Mouse (Mus musculus): Measurements from ENCODE around the gene Flrt2.
A peak's percentile ranks its signal among the peaks of the same experiment; 100 is the strongest.
"Not testable (repeated sequence)": the region's sequence is repeated elsewhere in the genome, so short reads cannot be mapped to it uniquely, and the experiment has no call there.

Gene Flrt2

DNA sequence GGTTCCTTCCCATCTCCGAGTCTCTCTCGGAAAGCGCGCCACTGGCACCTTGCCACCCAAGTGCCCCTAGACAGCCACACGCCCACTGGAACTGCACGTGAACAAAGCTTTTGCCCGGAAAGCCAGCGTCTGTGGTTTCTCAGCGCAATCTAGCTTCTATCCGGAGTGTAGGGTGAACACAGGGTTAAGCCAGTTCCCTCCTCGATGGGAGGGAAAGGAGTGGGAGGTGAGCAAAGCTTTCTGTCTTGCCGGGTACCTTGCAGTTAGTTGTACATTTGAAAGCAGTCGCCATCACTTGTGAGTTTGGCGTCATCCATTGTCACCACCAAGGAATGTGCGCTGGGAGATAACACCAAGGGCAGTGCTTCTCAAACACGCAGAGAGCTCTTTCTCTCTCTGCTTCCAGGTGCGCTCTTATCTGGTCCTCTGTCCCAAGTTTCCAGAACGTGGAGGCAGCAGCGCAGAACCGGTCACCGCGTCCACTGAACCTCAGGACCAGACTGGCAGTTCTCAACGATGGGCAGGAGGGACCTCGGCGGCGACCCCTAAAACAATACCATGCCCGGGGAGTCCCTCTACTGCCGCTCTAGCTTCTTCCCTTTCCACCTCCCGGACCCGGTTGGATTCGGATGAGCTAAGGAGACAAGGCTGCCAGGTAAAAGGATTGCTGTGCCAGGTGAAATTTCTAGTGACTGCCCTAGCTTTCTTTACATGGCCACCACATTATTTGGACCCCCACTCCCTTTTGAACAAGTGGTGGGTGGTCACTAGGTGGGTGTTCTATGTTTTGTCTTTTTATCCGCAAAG, at the start of gene Flrt2:
TSS of gene Flrt2 (plus strand) at position 266 of the 807 bp plus-strand sequence.
- no peak for DNase-seq

DNA sequence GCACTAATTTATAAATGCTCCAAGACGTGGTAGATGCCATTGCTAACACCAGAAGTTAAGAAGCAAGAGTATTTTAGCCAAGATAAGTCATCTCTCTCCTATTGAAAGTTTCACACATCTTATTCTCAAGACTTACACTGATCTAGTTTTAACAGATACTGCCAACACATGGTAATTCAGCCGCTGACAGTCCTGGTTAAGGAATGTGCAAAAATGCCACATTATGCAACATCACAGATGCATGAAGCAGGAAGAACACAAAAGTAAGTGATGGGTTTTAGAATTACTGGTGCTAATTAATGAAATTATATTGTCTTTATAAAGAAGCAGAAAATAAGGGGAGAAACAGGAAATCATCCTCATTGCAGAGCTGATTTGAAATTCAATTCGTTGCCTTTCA, 49.8 kb upstream of the Flrt2 start:
- DNase-seq = no peak

DNA sequence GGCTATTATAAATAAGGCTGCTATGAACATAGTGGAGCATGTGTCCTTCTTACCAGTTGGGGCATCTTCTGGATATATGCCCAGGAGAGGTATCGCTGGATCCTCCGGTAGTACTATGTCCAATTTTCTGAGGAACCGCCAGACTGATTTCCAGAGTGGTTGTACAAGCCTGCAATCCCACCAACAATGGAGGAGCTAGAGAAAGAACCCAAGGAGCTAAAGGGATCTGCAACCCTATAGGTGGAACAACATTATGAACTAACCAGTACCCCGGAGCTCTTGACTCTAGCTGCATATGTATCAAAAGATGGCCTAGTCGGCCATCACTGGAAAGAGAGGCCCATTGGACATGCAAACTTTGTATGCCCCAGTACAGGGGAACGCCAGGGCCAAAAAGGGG, 44.8 kb upstream of the Flrt2 start:
- DNase-seq = not testable (repeated sequence)

DNA sequence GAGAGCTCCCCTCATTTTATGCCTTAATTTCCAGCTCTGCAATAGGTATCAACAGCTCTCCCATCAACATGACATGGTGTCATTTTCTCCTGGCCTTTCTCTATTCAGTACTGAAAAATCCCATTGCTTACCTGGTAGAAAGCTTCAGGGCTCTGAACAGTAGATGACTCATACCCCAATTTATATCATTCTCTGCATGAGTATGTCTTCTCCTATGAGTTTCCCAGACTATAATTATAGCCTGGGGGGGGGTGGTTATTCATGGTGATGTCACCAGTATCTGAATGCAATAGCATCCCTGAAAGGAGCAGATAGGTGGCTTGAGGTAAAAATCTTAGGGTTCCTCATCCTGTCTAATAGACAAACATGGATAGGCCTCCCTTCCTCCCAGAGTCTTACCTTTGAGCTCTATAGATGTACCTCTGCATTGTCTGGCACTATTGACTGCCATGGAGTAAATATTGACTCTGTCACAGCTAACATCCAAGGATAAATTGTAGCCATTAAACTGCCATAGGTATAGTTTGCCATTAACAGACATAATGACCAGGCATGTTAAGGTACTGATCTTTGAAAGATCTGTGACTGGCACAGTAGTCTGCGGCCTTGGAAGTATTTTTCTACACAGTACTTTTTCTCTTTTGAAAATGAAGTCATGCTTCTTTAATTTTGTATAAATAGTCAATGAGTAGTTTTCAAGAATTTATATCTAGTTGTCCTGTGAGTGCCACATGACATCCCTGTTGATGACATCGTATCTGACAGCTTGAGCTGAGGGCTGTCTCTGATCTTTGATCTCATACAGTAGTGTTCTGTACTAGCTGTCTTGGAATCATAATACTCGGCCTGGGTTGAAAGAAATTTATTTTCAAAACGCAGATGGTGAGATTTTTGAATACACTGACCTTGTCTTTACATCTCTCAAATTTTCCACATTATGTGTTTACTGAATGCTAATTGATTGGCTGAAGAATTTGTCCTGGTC, 39.6 kb upstream of the Flrt2 start:
- no peak for DNase-seq

GRCm38 (mm10) chr12:95656594-95656993, 35.4 kb upstream of the Flrt2 start:
- no peak for DNase-seq

DNA sequence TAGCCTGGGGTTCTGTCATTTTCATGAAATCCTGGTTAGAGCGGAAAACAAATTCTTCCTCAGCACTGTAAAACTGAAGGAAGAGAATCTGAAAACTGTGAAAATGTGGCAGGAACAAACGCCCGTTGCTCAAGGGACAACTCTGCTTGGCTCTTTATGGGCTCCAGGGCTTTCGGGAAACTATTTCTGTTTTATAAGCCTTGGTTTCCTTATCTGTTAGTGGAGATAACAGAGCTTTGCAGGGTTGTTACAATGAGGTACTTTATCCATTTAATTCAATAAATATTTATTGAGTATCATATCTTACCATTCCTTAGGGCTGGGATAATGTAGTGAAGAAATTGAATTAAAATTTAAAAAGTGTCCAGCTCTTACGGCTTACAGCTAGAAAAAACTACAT, 24.7 kb upstream of the Flrt2 start:
- no peak for DNase-seq

DNA sequence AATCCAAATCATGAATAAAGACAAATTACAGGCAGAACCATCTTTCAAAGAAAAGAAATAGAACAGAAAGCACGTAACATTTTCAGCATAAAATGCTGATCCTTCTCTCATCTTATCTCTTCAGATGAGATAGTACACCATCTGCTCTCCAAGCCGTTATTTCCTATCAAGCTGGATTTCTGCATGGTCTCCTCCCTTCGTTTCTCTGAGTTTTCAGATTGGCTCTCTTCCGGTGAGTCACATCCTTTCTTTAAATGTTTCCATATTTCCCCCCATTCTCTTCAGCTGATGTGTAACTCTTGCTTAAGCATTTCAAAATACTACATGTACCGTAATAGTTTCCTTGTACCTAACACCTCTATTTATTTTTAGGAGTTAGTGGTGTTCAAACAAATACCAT, 16.3 kb upstream of the Flrt2 start:
- no peak for DNase-seq

GRCm38 (mm10) chr12:95690819-95691218, 1.2 kb upstream of the Flrt2 start:
- DNase-seq = no peak

DNA sequence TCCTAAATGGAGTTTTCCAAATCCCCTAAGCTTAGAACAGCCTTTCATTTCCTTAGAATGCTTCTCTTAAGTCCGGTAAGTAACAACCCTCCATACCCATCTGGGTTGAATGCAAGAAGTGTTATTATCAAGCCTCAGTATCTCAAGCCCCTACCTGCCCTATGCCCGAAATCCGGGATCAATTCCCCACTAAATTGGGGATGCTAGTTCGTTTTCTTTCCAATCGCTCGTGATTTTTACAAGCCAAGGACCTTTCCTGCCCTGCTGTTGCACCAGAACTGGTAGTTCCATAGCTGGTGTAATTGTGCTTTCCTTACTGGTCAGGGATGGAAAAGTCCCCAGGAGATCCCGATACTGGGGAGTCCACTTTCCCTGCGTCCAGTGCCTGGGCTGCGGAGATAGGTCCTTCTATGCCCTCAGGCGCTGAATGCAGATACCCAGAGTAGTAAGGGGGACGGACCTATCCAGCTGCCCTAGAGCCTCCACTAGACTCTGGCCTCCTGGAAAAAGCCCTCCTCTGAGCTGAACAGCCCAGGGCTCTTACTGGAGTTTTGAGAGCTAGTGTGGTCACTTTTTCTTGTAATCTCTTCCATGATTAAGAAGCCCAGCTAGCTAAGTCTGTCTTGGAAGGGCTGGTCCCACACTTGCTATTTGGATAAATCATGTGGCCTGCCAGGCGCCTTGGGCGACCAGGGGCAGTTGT, 1.1 kb downstream of the Flrt2 start:
- no peak for DNase-seq

GRCm38 (mm10) chr12:95693651-95694471, 1.8 kb downstream of the Flrt2 start:
- no peak for DNase-seq

GRCm38 (mm10) chr12:95694507-95694906, 2.5 kb downstream of the Flrt2 start:
- DNase-seq = no peak

GRCm38 (mm10) chr12:95694991-95695833, 3.2 kb downstream of the Flrt2 start:
- DNase-seq = peak; percentile 28

GRCm38 (mm10) chr12:95695834-95696521, 4.0 kb downstream of the Flrt2 start:
- peak; percentile 9 for DNase-seq

GRCm38 (mm10) chr12:95696522-95697025, 4.5 kb downstream of the Flrt2 start:
- no peak for DNase-seq

- DNase-seq = no peak
These were observed 6.5 kb downstream of the Flrt2 start for GRCm38 (mm10) chr12:95698556-95698955.

DNA sequence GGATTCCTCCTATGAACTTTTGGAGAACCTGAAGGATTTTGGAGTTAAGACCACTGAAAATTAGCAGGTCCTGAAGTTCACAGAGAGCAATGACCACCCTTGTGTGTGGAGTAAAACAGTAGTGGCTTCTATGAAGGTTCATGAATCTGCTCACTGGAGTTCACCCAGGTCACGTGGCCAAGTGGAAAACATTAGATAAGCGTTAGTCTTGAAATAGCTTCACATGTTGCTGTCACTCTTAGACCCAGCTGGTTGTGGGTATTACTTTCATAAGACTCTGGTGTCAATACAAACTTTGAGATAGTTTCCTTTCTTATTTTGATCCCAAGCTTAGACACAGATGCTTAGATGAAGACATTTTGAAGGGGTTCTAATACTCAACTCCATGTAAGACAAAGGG, 8.7 kb downstream of the Flrt2 start:
- DNase-seq = no peak

DNA sequence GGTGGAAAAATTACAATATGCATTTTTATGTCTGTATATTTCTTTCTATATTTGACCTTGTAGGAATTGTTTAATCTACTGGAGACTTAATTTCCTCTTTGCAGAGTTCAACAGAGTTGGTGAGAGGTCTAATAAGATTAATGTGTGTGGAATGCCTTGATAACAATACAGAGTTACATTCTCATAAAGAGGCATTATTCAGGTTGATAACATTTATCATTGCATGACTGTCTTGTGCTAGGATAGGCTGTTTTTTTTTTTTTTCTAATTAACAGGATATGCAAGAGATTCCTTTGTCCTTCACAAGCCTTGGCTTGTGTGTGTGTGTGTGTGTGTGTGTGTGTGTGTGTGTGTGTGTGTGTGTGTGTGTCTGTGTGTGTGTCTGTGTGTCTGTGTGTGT, 9.6 kb downstream of the Flrt2 start:
- DNase-seq = no peak

DNA sequence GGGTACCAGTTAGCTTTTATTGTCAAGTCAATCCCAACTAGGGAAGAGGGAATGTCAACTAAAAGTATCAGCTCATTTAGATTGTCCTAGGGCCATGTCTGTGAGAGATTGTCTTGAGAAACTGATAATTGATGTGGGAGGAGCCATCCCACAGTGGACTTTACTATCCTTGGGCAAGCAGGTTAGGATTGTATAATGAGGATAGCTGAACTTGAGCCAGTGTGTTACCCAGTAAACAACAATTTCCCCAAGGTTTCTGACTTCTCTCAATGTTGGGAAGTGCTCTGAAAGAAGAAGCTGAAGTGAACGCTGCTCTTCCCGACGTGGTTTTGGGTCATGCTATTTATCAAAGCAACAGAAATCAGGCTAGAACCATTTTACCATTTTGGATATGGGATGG, 13.0 kb downstream of the Flrt2 start:
- no peak for DNase-seq

DNA sequence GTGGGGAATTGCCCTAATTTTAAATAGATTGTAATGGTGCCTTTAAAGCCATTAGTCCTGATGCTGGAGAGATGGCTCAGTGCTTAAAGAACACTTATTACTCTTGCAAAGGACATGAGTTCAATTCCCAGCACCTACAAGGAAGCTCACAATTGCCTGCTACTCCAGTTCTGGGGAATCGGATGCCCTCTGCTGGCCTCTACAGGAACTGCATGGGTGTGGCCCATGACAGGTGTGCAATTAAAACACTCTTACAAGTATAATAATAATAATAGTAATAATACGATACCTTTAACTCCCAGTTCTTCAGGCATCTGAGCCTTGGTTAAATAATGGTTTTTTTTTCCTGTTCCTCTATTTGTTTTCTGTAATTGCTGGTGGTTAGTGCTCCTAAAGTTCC, 31.2 kb downstream of the Flrt2 start:
- DNase-seq = no peak

- no peak for DNase-seq
These were observed 42.0 kb downstream of the Flrt2 start for GRCm38 (mm10) chr12:95734075-95734474.
